Mouse (Mus musculus): ENCODE results near the gene Prr23a2. TPM values are rescaled to one million over a fixed set of nuclear protein-coding genes. Genes with fewer than 3 reads are reported as not detected.
"Not testable (repeated sequence)": the region's sequence is repeated elsewhere in the genome, so short reads cannot be mapped to it uniquely, and the experiment has no call there.

Prr23a2 gene
- not detected in 2 replicates for polyA plus RNA-seq (2012; rRNA removed)
- not detected in 2 replicates for polyA plus RNA-seq (2014; fragmentation: Nextera tagmentation; extraction: Ambion mirVana)

DNA sequence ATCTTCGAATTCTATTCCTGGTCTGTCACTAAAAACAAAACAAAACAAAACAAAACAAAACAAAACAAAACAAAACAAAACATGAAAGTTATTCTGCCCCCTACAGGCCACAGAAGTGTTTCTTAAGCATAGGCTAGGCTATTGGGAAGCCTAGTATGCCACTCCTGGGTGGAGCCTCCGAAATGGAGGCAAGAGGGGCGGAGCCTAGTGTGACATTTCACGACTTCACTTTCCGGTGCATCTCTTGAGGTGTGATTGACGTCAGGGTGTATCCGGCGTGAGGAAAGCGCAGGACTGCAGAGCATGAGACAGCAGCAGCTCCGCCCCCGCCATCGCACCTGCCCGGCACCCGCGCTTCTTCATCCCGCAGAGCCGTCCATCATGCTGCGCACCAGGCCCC, at the start of gene Prr23a2:
Gene Prr23a2 (plus strand): TSS at position 285 of the 400 bp plus-strand sequence.
- DNase-seq (ENCODE audit: low spot score): no peak
- H3K4me1 ChIP-seq (ENCODE audit: control insufficient read depth, insufficient read depth, low read length): no peaks in the 10 kb centered on the region
- H3K27me3 ChIP-seq (ENCODE audit: control insufficient read depth, insufficient read depth, low read length): no peaks in the 10 kb centered on the region
- no peaks in the 10 kb centered on the region for H3K36me3 ChIP-seq (ENCODE audit: control insufficient read depth, insufficient read depth, low read length)
- H3K27ac ChIP-seq (replicated peaks; ENCODE audit: low read depth, low read length): no peak within 1 kb of the TSS
- H3K4me2 ChIP-seq (replicated peaks; ENCODE audit: low read depth, low read length, severe bottlenecking): no peak within 1 kb of the TSS
- TF ChIP-seq POLR2A (IDR thresholded peaks at IDR 0.05; ENCODE audit: borderline replicate concordance, extremely low read depth, insufficient read depth, insufficient read length): no peak
- WGBS: 74% methylated on average over 18 of the region's 18 CpGs
- H3K4me3 ChIP-seq (replicated peaks; ENCODE audit: low read length): no peak within 1 kb of the TSS
- no peaks in the 10 kb centered on the region for H3K9me3 ChIP-seq (ENCODE audit: control insufficient read depth, low read length)
- no peak for ATAC-seq (ENCODE audit: low FRiP score, low read depth)
- H3K9ac ChIP-seq (ENCODE audit: low read depth, low read length, severe bottlenecking): no peak within 1 kb of the TSS

DNA sequence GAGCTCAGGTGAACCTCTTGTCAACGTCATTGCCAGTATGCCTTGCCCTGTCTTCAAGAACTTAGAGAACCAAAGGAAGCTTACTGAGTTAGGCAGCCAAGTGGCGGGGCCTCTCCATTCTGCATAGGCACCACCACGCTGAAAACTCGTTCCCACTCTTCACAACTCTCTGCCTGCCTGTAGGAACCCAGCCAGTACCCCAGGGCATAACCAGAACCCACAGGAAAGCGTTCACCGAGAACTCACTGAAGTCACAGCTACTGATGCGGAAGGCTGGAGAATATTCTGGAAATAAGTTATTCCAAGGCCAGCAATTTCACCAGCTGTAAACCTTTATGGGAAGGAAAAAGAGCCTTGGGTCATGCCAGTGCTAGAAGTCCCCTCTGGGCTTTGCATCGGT, 48.7 kb upstream of the Prr23a2 start:
- H3K36me3 ChIP-seq (ENCODE audit: control insufficient read depth, insufficient read depth, low read length): no peaks in the 10 kb centered on the region
- ATAC-seq (ENCODE audit: low FRiP score, low read depth) (no peak), DNase-seq (ENCODE audit: low spot score) (no peak)
- no peak overlapping the region for H3K27ac ChIP-seq (replicated peaks; ENCODE audit: low read depth, low read length)
- 76% methylated on average over 8 of the region's 8 CpGs for WGBS
- H3K4me2 ChIP-seq (replicated peaks; ENCODE audit: low read depth, low read length, severe bottlenecking): no peak overlapping the region
- H3K4me3 ChIP-seq (replicated peaks; ENCODE audit: low read length): no peak overlapping the region
- H3K27me3 ChIP-seq (ENCODE audit: control insufficient read depth, insufficient read depth, low read length): no peaks in the 10 kb centered on the region
- H3K9me3 ChIP-seq (ENCODE audit: control insufficient read depth, low read length): no peaks in the 10 kb centered on the region
- no peak for TF ChIP-seq POLR2A (IDR thresholded peaks at IDR 0.05; ENCODE audit: borderline replicate concordance, extremely low read depth, insufficient read depth, insufficient read length)
- H3K9ac ChIP-seq (ENCODE audit: low read depth, low read length, severe bottlenecking): no peak overlapping the region
- H3K4me1 ChIP-seq (ENCODE audit: control insufficient read depth, insufficient read depth, low read length): no peaks in the 10 kb centered on the region; the same call in 1 of the 2 replicates

DNA sequence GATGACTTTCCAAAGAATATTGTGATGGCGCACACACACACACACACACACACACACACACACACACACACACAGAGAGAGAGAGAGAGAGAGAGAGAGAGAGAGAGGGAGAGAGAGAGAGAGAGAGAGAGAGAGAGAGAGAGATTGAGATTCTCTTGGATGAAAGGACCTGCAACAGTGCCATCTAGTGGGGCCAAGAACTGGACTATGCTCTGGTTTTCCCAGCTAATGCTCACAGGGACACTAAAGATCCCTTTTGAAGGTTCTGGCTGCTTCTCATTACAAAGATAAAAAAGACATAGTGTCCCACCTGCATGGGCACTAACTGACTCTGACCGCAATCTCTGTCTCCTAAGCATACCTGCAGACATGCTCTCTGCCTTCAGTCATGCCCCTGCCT, 46.8 kb upstream of the Prr23a2 start:
- DNase-seq (ENCODE audit: low spot score): peak; percentile 74
- not testable (repeated sequence) for H3K27me3 ChIP-seq (ENCODE audit: control insufficient read depth, insufficient read depth, low read length); H3K36me3 ChIP-seq (ENCODE audit: control insufficient read depth, insufficient read depth, low read length); H3K9me3 ChIP-seq (ENCODE audit: control insufficient read depth, low read length); ATAC-seq (ENCODE audit: low FRiP score, low read depth); H3K4me2 ChIP-seq (replicated peaks; ENCODE audit: low read depth, low read length, severe bottlenecking); H3K27ac ChIP-seq (replicated peaks; ENCODE audit: low read depth, low read length); H3K9ac ChIP-seq (ENCODE audit: low read depth, low read length, severe bottlenecking); H3K4me1 ChIP-seq (ENCODE audit: control insufficient read depth, insufficient read depth, low read length); H3K4me3 ChIP-seq (replicated peaks; ENCODE audit: low read length)
- WGBS: 43% methylated on average over 2 of the region's 2 CpGs

DNA sequence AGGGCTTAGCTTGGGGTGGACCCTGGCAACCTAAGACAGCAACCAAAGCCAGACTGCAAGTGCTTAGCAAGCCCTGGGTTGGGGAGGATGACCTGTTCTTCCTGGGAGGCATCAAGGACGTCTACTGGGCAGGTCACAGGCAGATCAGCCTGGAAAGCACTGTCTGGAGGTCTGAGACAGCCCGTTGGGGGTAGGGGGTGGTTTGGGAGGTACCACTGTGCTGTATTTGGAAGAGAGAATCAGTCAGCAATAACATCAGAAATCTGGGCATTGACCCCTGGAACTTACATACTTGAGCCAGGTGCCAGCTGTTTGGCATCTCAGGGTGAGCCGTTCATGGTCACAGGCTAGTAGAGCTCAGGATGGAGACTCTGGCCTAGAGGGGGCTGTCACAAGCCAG, 40.2 kb upstream of the Prr23a2 start:
- WGBS: 67% methylated on average over 3 of the region's 3 CpGs
- H3K27me3 ChIP-seq (ENCODE audit: control insufficient read depth, insufficient read depth, low read length): no peaks in the 10 kb centered on the region
- H3K27ac ChIP-seq (replicated peaks; ENCODE audit: low read depth, low read length): no peak overlapping the region
- TF ChIP-seq POLR2A (IDR thresholded peaks at IDR 0.05; ENCODE audit: borderline replicate concordance, extremely low read depth, insufficient read depth, insufficient read length): no peak
- no peaks in the 10 kb centered on the region; the same call in 1 of the 2 replicates for H3K4me1 ChIP-seq (ENCODE audit: control insufficient read depth, insufficient read depth, low read length)
- no peak overlapping the region for H3K4me3 ChIP-seq (replicated peaks; ENCODE audit: low read length)
- no peak for ATAC-seq (ENCODE audit: low FRiP score, low read depth)
- no peak for DNase-seq (ENCODE audit: low spot score)
- no peak overlapping the region for H3K4me2 ChIP-seq (replicated peaks; ENCODE audit: low read depth, low read length, severe bottlenecking)
- H3K9ac ChIP-seq (ENCODE audit: low read depth, low read length, severe bottlenecking): no peak overlapping the region
- H3K9me3 ChIP-seq (ENCODE audit: control insufficient read depth, low read length): no peaks in the 10 kb centered on the region
- no peaks in the 10 kb centered on the region for H3K36me3 ChIP-seq (ENCODE audit: control insufficient read depth, insufficient read depth, low read length)

DNA sequence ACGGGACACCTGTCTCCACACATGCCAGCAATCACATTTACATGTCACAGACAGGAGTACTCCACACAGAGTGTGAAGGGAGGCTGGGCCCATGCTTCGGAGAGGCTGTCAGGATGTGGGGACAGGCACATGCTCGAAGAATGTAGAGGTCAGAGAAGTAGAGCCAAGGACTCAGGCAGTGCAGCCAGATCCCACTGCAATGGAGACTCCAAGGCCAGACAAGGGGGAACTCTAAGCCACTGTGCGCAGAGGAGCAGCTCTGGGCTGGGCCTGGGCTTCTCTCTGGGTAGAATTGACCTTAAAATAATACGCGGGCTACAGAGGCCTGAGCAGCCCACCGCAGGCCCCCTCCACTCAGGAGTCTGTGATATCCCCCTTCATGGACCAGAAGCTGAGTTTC, 38.7 kb upstream of the Prr23a2 start:
- Histone ChIP-seq H3K4me3 (replicated peaks; ENCODE audit: low read length) (no peak overlapping the region), H3K36me3 (ENCODE audit: control insufficient read depth, insufficient read depth, low read length) (no peaks in the 10 kb centered on the region), H3K9ac (ENCODE audit: low read depth, low read length, severe bottlenecking) (no peak overlapping the region), H3K4me2 (replicated peaks; ENCODE audit: low read depth, low read length, severe bottlenecking) (no peak overlapping the region), H3K9me3 (ENCODE audit: control insufficient read depth, low read length) (no peaks in the 10 kb centered on the region), H3K27ac (replicated peaks; ENCODE audit: low read depth, low read length) (no peak overlapping the region), H3K27me3 (ENCODE audit: control insufficient read depth, insufficient read depth, low read length) (no peaks in the 10 kb centered on the region), H3K4me1 (ENCODE audit: control insufficient read depth, insufficient read depth, low read length) (no peaks in the 10 kb centered on the region)
- TF ChIP-seq POLR2A (IDR thresholded peaks at IDR 0.05; ENCODE audit: borderline replicate concordance, extremely low read depth, insufficient read depth, insufficient read length): no peak
- ATAC-seq (ENCODE audit: low FRiP score, low read depth) (no peak), DNase-seq (ENCODE audit: low spot score) (no peak)
- WGBS: 85% methylated on average over 7 of the region's 7 CpGs

DNA sequence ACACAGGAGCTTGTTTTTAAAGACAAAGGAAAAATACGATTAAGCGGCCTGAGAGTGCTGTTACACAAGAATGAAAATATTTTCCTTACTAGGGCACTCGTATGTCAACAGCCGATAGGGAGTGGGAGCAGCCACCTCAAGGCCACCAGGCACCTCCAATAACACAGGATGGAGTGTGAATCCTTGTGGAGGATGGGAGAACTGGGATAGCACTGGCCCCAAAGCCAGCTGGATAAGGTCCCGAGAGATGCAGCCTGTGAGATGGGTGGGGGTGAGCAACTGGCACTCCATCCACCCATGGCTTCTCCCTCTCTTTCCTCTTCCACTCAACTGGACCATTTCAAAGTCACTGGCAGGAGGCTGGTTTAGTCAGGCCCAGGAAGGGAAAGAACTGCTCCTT, 37.3 kb upstream of the Prr23a2 start:
- no peaks in the 10 kb centered on the region for H3K27me3 ChIP-seq (ENCODE audit: control insufficient read depth, insufficient read depth, low read length)
- H3K4me2 ChIP-seq (replicated peaks; ENCODE audit: low read depth, low read length, severe bottlenecking): no peak overlapping the region
- no peaks in the 10 kb centered on the region for H3K9me3 ChIP-seq (ENCODE audit: control insufficient read depth, low read length)
- no peaks in the 10 kb centered on the region for H3K36me3 ChIP-seq (ENCODE audit: control insufficient read depth, insufficient read depth, low read length)
- WGBS: 81% methylated on average over 5 of the region's 5 CpGs
- no peak overlapping the region for H3K27ac ChIP-seq (replicated peaks; ENCODE audit: low read depth, low read length)
- no peak overlapping the region for H3K9ac ChIP-seq (ENCODE audit: low read depth, low read length, severe bottlenecking)
- ATAC-seq (ENCODE audit: low FRiP score, low read depth) (no peak), DNase-seq (ENCODE audit: low spot score) (no peak)
- TF ChIP-seq POLR2A (IDR thresholded peaks at IDR 0.05; ENCODE audit: borderline replicate concordance, extremely low read depth, insufficient read depth, insufficient read length): no peak
- no peak overlapping the region for H3K4me3 ChIP-seq (replicated peaks; ENCODE audit: low read length)
- H3K4me1 ChIP-seq (ENCODE audit: control insufficient read depth, insufficient read depth, low read length): no peaks in the 10 kb centered on the region
